Mouse (Mus musculus): Measurements from ENCODE around the gene Pramel7.

DNA sequence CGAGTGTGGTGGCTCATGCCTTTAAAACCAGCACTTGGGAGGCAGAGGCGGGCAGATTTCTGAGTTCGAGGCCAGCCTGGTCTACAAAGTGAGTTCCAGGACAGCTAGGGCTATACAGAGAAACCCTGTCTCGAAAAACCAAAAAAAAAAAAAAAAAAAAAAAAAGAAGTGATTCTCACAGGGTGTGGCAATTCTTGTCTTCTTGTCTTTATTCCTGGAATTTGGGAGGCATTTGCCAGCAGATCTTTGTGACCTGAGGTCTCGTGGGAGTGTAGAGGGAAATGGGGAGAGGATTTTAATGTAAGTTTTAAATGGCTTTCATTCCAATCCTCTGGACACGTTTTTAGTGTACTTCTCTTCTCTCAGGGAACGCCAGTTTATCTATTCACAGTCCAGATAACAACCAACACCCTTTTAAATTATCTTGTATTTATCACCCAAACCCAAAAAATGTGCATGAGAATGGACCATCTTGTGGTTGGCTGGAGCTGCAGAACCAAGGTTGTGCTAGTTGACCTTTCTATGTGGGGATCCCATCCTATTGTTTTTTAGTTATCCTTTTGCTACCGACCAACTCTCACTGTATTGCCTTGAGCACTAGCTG lies 18.7 kb upstream of the Pramel7 start:
- TF ChIP-seq CTCF (conservative IDR thresholded peaks at IDR 0.05 in 1 of 2, IDR thresholded peaks at IDR 0.05 in 1 of 2; ENCODE audit: low read depth in 2 of 2, low read length in 2 of 2) = no peak
- no peak for TF ChIP-seq POLR2A (IDR thresholded peaks at IDR 0.05; ENCODE audit: low read depth, low read length)
- no peak for TF ChIP-seq USF1 (IDR thresholded peaks at IDR 0.05; ENCODE audit: low read depth, low read length)
- TF ChIP-seq ZC3H11A (IDR thresholded peaks at IDR 0.05; ENCODE audit: low read depth, low read length) = no peak
- no peak for TF ChIP-seq E2F4 (IDR thresholded peaks at IDR 0.05; ENCODE audit: insufficient replicate concordance, low read depth, low read length)
- no peak for TF ChIP-seq JUN (IDR thresholded peaks at IDR 0.05; ENCODE audit: insufficient read depth, low read depth, low read length)
- no peak for TF ChIP-seq ZKSCAN1 (IDR thresholded peaks at IDR 0.05; ENCODE audit: borderline replicate concordance, low read depth, low read length)
- no peak for TF ChIP-seq EP300 (IDR thresholded peaks at IDR 0.05; ENCODE audit: low read length)
- TF ChIP-seq JUND (conservative IDR thresholded peaks at IDR 0.05; ENCODE audit: low read depth, low read length) = no peak
- TF ChIP-seq GABPA (IDR thresholded peaks at IDR 0.05; ENCODE audit: insufficient replicate concordance, low read depth, low read length) = no peak
